Mouse (Mus musculus): ENCODE measurements around the gene AI464131.

DNA sequence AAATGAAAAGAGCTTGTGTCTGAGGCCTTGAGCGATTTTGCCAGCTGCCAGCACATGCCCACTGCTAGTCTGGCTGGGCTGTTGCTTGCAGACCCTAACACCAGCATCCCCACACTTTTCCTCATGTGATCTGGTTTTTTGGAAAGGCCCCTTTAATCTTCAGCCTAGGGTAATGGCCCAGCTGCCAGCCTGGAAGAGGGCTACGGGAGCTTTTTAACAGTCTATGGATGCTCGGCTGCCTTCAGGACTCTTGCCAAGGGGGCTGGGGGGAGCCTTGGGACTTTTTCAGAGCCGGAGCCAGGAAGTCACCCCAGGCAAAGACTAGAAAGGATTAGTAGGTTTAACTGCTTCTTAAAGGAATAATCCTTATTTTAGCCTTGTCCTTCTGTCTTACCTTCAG is 10.4 kb upstream of the AI464131 start:
- TF ChIP-seq CTCF (IDR thresholded peaks at IDR 0.05; ENCODE audit: low read depth) (no peak), EP300 (IDR thresholded peaks at IDR 0.05; ENCODE audit: low read depth) (no peak)

Measured in liver, embryonic 14.5 days (tissue).